Mouse (Mus musculus): ENCODE data around the gene Gm28047. TPM values are rescaled to one million over a fixed set of nuclear protein-coding genes. Genes with fewer than 3 reads are reported as not detected.
"Not testable (repeated sequence)": the region's sequence is repeated elsewhere in the genome, so short reads cannot be mapped to it uniquely, and the experiment has no call there.

The Gm28047 gene
- total RNA-seq, 2 experiments from 2014 or later, result not detected

DNA sequence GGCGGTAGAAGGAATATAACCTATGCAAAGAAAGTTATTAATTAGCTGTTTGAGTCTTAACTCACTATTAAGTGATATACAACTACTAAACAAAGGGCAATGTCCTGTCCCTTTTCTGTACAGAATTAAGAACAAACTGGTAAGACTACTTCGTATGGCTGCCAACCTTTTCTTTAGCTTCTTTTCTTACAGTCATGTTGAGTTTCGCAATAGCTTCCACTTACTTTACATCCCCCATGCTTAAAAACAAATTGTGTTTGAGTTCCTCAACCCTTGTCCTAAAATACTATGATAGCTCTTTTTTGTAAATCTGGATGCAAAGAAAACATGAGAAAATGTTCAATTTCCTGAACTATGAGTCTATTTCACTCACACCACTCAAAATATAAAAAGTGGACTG, 1.7 kb downstream of the Gm28047 start:
- DNase-seq (ENCODE audit: low spot score), result no peak
- intact Hi-C loops (cut with DNase I), result loop anchor here (5.0 kb wide), 2 partner anchors 34 to 61 kb away; no protein-coding TSS in a partner anchor

DNA sequence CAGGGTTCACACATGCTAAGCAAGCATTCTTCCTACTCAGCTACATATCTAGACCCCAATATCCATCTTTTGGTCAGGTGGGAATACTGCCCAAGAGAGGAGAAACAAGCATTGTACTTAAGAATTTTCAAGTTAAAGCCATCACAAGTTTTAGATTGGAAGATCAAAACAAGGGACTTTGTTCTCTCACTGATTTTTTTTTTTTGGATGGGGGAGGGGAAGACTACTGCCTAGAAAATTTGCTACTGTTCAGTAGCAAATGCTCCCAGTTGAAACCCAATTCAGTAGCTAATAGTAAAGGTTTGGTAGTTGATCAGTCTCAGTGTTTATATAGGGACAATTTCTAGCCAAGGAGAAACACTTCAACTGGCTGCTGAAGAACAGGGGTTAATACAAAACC, 2.3 kb downstream of the Gm28047 start:
- intact Hi-C loops (cut with DNase I), result loop anchor here (5.0 kb wide), 2 partner anchors 35 to 60 kb away; no protein-coding TSS in a partner anchor
- DNase-seq (ENCODE audit: low spot score), result no peak

DNA sequence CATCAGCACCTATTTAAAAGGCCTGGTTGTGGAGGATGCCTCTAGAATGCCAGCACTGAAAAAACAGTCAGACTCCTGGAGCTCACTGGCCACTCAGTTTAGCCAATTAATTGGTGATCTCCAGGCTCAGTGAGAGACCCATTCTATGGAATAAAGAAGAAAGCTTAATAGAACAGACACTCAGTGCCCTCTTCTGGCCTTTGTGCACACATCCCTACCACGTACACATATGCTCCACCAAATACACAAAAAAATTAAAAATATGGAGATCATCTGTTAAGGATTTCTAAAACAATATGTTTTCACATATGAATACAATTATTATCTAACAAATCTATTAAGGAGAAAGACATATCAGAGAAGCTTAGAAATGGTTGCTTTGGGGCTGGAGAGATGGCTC, 4.1 kb downstream of the Gm28047 start:
- intact Hi-C loops (cut with DNase I), result loop anchor here (5.0 kb wide), 2 partner anchors 37 to 58 kb away; no protein-coding TSS in a partner anchor

DNA sequence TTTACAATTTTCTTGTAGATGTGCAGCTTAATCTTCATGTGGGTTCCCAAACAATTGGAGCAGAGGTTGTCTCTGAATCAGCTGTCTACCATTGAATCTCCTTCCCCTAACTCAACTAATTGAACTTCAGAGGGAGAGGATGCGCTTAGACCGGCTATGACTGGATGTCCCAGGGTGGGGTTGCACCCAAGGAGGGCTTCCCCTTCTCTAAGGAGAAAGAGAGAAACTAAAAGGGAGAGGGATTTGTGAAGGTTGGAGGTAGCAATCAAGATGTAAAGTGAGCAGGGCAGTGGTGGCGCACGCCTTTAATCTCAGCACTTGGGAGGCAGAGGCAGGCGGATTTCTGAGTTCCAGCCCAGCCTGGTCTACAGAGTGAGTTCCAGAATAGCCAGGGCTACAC, 5.4 kb downstream of the Gm28047 start:
- intact Hi-C loops (cut with DNase I), result no loop called here
- no peak for DNase-seq (ENCODE audit: low spot score)

More for the DNA sequence above, 4.1 kb downstream of the Gm28047 start:
- DNase-seq (ENCODE audit: low spot score), result no peak

DNA sequence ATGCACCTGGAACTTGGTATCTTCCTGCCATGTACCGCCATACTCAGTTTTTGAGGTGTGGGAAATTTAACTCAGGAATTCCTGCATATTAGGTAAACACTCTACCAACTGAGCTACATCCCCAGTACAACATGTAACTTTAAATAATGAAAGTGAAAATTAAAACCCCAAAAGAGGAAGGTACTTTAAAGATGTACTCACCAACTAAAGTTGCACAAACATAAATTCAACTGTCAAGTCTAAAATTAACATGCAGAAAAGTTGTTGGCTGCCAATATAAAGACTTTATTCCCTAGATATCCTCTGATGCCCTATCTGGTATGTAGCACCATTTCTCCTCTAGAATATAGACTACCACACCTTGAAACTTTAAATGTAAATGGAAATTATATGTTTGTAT, 7.2 kb downstream of the Gm28047 start:
- intact Hi-C loops (cut with DNase I), result no loop called here
- DNase-seq (ENCODE audit: low spot score), result no peak

DNA sequence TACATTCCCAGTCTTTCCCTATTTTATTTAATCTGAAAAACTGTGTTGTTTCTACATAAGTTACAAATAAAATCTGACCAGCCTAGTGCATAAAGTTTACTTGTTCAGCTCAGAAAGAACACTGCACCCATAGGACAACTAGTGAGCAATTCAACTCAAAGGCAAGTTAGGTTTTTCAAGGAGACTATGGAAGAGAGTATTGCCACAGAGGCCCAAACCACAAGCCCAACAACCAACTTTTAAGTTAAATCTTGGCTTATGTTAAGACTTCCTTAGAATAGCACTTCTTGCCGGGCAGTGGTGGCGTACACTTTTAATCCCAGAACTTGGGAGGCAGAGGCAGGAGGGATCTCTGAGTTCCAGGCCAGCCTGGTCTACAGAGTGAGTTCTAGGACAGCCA, 8.7 kb downstream of the Gm28047 start:
- no peak for DNase-seq (ENCODE audit: low spot score)
- intact Hi-C loops (cut with DNase I), result no loop called here

DNA sequence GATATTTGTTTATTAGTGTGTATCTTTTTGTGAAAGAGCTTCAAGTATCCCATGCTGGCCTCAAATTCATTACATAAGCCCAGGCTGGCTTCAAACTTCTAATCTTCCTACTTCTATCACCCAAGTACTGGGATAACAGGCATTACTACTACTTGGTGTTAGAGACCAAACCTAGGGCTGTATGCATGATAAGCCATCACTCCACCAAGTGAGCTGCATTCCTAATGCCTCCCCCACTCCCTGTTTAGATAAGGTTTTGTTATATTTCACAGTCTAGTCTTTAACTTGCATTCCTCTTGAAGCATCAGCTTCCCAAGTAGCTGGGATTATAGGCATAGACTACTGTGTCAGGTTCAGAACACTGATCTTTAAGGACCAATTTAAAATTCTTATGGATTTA, 10.6 kb downstream of the Gm28047 start:
- intact Hi-C loops (cut with DNase I), result no loop called here
- DNase-seq (ENCODE audit: low spot score), result no peak

DNA sequence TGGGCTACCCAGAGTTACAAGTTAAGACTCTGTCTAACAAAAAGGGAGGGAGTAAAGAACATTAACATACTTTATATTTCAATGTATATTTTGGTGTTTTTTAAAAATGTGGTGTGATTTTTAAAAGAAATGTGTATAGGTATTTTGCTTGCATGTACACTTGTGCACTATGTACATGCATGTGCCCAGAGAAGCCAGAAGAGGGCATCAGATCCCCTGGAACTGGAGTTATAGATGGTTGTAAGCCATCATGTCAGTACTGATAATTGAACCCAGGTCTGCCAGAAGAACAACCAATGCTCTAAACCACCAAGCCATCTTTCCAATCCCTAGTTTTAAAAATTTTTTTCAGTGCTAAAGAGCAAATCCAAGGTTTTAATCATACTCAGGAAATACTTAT, 11.9 kb downstream of the Gm28047 start:
- intact Hi-C loops (cut with DNase I), result no loop called here
- no peak for DNase-seq (ENCODE audit: low spot score)

DNA sequence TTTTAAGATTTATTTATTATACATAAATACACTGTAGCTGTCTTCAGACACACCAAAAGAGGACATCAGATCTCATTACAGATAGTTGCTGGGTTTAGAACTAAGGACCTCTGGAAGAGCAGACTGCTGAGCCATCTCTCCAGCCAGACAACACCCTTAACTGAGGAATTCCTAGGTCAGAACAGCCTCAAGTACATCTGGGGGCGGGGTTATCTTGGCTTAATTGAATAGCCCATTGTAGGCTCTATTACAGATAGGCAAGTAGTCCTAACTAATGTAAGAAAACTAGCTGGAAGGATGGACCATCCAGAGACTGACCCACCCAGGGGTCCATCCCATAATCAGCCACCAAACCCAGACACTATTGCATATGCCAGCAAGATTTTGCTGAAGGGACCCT, 16.3 kb downstream of the Gm28047 start:
- intact Hi-C loops (cut with DNase I); DNase-seq (ENCODE audit: low spot score): not testable (repeated sequence)

DNA sequence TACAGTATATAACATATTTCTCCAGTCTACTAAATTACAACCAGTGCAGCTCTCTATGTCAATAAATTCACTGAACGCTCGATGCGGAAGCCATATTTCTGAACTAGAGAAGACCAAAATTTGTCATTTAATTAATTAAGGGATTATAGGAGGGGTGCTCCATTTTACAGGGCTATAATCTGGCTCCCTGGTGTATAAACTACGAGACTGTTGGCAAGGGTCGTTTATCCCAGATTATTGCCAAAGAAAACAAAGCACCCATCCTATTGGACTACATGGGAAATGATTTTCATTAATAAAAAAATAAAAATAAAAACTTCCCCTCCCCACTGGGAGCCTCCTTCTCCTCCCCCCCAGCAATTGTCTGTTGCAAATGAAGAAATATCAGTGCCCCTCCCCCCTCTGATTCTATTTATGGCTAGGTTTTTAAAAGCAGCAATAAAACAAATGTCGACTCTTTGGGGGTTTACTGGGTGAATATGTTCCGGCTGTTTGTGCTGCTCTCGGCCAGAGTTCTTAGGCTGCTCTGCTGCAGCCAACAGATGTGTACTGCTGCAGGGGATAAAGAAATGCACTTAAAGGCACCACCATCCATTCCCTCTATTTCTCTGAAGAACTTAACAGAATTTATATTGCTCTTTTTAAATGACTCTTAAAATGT, 30.7 kb downstream of the Gm28047 start:
- intact Hi-C loops (cut with DNase I), result loop anchor here (5.0 kb wide), 1 partner anchor 73 kb away; no protein-coding TSS in a partner anchor
- no peak for DNase-seq (ENCODE audit: low spot score)

DNA sequence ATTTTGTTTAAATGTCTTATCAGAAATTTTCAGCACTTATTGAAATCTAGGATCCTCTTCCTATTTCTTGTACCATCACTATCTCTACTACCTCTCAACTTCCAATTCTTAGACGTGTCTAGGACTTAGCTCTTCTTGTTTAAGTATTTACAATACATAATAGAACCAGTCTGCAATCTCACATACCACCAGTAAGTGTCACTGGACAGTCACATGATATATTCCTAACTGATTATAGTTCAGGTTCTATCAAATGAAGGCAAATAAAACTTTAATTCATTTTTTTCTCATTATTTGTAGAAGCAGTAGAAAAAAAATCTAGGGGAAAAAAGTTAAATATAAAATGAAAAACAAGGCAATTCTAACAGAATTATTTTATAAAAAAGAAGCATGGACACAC, 32.2 kb downstream of the Gm28047 start:
- no peak for DNase-seq (ENCODE audit: low spot score)

DNA sequence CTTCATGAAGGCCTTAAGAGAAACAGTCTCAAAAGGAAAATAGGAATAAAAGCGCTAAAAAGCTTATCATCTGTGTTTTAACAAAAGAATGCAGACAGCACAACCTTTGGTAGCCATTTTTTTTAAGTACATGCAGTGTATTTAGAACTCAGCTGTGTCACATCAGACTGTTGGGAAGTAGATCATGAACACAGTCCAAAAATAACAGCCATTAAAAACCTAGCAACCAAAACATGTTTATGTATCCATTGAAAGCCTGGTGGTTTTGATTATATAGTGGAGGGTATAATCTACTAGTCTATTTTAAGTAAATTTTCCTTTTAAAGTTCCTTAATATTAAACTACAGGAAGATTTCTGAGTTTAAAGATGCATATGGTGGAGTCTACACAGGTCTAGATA, 34.3 kb downstream of the Gm28047 start:
- DNase-seq (ENCODE audit: low spot score), result no peak
- intact Hi-C loops (cut with DNase I), result loop anchor here (5.0 kb wide), 1 partner anchor 77 kb away; no protein-coding TSS in a partner anchor

More for the DNA sequence above, 32.2 kb downstream of the Gm28047 start:
- intact Hi-C loops (cut with DNase I), result loop anchor here (5.0 kb wide), 1 partner anchor 75 kb away; no protein-coding TSS in a partner anchor

DNA sequence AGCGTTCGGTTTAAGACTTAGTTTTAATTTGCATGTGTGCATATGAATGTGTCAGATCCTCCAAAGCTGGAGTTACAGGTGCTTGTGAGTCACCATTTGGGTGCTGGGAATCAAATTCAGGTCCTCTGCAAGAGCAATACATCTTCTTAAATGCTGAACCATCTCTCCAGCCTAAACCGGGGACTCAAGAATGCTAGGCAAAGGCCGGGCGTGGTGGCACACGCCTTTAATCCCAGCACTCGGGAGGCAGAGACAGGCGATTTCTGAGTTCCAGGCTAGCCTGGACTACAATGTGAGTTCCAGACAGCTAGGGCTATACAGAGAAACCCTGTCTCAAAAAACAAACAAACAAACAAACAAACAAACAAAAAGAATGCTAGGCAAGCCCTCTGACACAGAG, 35.0 kb downstream of the Gm28047 start:
- no peak for DNase-seq (ENCODE audit: low spot score)
- intact Hi-C loops (cut with DNase I), result loop anchor here (5.0 kb wide), 1 partner anchor 77 kb away; no protein-coding TSS in a partner anchor

DNA sequence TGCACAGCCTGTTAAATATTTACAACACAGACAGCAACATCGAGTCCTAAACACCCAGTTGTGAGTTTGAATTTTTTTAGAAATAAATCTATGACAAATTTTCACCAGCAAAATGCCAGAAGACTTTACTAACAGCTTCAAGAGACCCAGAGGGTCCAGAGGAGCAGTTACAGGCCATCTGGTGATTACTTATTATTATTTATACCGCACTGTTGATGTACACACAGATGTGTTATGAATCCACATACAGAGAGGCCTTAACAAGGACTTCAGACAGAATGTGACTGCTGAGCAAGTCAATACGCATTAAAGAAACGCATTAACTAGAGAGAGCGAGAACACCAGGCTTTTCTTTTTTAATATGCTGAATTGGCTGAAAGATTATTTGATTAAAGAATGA, 39.4 kb downstream of the Gm28047 start:
- intact Hi-C loops (cut with DNase I), result no loop called here

DNA sequence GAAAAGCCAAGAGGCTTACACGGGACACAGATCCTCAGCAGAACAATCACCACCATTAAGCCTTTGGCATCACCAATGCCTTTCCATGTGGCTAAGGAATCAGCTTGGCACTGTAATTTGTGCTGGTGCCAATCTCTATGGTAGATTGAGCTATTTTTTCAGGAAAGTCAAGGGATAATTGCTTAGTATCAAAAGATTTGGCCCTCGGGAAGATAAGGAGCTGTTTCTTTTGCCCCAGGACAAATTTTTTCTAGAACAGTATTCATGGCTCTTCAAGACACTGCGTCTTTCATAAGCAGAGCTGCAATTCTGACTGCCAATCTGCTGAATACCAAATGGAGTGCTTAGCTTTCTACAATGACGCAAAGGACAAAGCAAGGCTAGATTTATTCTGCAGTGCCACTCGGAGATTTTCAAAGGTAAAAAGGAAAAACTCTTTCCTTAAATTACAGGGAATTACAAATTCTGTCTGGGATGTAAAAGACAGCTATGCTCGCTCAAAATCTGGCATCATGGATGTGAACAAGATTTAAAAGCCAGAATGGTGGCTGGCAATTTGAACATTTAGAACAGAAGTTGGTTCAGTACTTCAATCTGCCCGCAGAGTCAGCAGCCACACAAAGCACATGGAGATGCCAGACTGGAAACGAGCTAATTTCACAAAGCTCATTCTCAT, 41.0 kb downstream of the Gm28047 start:
- DNase-seq (ENCODE audit: low spot score), result no peak
- intact Hi-C loops (cut with DNase I), result no loop called here

More for the DNA sequence above, 39.4 kb downstream of the Gm28047 start:
- DNase-seq (ENCODE audit: low spot score), result no peak

DNA sequence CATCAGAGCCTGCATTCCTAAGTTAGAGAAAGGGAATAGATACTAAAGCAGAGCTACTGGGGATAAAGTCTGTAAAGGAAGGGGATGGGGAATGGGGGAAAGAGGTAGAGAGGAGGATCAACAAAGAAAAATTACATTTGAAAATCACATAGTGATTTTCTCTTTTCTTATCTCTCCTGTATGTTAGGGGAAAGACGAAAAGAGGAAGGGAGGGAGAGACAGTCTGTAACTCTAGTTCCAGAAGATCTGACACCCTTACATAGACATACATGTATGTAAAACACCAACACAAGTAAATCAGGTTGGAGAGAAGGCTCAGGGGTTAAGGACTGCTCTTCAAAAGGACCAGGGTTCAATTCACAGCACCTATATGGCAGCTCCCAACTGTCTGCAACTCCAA, 43.7 kb downstream of the Gm28047 start:
- intact Hi-C loops (cut with DNase I), result no loop called here

DNA sequence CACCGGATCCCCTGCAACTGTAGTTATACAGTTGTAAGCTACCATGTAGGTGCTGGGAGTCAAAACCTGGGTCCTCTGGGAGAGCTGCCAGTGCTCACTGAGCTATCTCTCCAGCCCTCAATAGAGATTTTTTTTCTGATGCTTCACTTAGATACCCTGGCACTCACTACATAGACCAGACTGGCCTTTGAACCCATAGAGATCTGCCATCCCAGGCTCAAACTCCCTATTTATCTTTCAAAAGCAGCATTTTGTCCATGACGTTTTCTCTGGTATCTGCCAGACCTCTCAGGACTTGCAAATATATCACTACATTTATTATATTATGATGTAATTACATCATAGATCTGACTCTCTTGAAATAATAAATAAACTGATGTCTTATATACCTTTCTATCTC, 46.5 kb downstream of the Gm28047 start:
- intact Hi-C loops (cut with DNase I), result no loop called here
- no peak for DNase-seq (ENCODE audit: low spot score)

More for the DNA sequence above, 43.7 kb downstream of the Gm28047 start:
- no peak for DNase-seq (ENCODE audit: low spot score)

DNA sequence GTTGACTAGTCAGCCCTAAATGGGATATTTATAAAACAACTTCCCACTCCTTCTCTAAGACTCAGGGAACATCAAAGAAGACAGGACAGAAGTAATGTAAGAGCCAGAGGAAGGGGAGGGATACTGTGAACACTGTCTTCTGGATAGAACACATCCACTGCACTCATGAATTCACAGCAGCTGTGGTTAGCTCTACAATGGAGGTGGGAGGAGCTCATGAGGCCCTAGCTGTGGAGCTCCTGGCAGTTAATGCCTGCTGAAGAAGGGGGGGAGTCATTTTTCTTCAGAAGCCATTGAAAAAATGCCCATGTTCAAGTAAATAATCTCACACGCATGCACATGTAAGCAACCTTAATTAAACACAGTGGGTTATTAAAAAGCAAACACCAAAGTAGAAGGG, 47.9 kb downstream of the Gm28047 start:
- DNase-seq (ENCODE audit: low spot score), result no peak
- intact Hi-C loops (cut with DNase I), result no loop called here

DNA sequence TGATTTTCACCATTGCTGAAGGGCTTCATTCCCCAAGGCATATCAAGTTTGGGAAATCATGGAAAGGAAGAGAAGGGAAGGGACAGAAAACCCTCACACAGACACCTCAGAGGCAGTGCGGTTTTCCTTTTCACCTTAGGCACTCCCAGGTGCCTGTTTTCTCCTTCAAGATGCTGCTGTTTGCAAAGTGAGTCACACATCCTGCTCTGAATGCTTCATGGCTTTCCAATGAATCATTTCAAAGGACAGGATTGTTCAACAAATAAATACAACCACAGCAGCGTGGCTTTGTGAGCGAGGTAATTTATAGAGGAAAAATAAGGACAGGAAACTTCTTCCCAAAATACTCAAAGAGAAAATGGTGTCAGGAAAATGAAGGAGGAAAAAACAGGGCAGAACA, 52.8 kb downstream of the Gm28047 start:
- intact Hi-C loops (cut with DNase I), result no loop called here
- no peak for DNase-seq (ENCODE audit: low spot score)

DNA sequence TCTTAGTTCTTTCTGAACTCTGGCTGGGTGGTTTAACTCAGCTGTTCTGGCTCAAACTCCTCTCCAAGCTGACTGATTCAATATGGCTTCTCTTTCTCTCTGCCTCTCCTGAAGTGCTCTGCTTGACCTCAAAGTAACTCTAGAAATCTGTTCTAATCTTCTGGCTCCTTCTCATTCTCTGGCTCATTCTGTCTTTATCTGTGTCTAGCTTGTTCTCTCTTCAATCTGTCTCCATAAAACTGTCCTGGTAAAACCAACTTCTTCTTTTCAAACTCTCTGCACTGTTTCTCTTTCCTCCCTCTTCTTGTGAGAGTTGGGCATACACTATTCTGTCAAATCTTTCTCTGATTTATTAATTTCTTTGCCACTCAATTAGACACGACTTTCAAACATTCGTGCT, 57.0 kb downstream of the Gm28047 start:
- intact Hi-C loops (cut with DNase I), result no loop called here
- DNase-seq (ENCODE audit: low spot score), result no peak

DNA sequence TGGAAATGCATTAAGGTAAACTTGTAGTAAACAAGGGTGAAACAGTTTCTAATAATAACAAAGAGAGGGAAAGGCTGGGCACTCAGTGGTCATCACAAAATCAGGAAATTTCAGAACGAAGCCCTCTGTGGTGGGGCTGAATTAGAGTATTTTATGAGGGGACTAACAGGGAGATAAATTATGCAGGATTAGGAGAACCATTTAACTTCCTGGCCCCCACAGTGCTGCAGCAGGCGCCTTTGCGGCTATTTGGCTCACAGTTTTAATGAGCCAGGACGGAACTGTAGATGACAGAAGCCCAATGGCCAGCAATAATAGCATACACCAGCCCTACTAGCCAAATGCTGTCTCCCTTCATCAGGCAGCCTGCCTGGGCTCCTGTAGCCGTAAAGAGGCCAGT, 61.2 kb downstream of the Gm28047 start:
- DNase-seq (ENCODE audit: low spot score), result no peak
- intact Hi-C loops (cut with DNase I), result loop anchor here (5.0 kb wide), 1 partner anchor 59 kb away; no protein-coding TSS in a partner anchor

All from heart, postnatal 25 days (tissue).